Mouse (Mus musculus) lung, postnatal 0 days (tissue): ENCODE data around the gene Casp3.

Source experiments
- CTCF ChIP-seq: IDR thresholded peaks from 2 replicates; pipeline ENCODE4 v1.5.1; 2016; ENCODE audit warnings: antibody characterized with exemption, mild to moderate bottlenecking
- EP300 ChIP-seq: IDR thresholded peaks from 2 replicates; pipeline ENCODE4 v1.6.1; 2016; ENCODE audit warnings: antibody characterized with exemption, mild to moderate bottlenecking, control low read depth

GRCm38 (mm10) chr8:46600959-46601707, 16.0 kb upstream of the Casp3 start:
- TF ChIP-seq CTCF (no peak), EP300 (no peak)
